Mouse (Mus musculus): ENCODE data around the gene Stxbp3. TPM values are rescaled to one million over a fixed set of nuclear protein-coding genes. Genes with fewer than 3 reads are reported as not detected.

Gene Stxbp3
- polyA plus RNA-seq, 1 experiment = 14.2 TPM

DNA sequence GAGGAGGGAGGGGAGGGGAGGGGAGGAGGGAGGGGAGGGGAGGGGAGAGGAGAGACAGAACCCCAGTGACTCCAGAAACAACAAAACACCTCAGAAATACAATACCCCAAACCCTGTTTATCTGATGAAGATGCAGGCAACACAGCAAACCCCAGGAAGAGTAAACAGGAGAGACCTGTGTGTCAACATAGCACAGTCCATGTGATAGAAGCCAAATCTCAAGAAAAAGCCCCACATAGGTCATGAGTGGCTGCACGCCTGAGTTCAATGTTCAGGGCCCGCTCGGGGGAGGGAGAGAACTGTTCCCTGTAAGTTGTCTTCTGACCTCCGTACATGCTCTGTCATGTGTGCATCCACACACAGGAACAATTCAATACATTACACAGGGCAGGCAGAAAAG lies 43.9 kb downstream of the Stxbp3 start:
- no peak for DNase-seq (ENCODE audit: low read depth)

DNA sequence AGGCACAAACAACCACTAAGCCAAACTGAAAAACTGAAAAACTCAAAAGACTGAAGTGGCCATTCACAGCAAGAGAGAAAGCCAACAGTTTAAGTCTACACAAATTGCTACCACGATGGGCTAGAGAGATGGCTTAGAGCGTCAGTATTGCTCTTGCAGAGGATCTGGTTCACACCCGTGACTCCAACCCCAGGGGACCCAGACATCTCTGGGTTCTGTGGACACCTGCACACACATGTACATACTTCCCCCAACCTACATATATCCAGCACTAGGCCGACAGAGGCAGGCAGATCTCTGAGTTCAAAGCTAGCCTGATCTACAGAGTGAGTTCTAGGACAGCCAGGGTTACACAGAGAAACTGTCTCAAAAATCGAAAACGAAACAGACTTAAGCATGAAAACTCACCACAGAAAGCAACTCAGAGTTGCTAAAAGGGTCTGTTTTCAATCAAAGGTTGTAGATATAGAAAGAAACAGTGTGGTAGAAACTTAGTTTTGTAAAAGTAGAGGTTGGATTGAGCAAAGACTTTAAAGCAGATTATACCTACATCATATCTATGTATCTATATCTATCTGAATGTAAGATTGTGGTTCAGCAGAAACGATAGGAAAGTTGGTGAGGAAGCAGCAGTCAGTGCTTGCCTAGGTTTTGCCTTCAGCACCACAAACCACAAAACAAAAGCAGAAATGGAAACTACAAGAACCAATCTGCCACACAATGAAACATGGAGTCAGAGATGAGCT lies 44.6 kb downstream of the Stxbp3 start:
- DNase-seq (ENCODE audit: low read depth) = no peak

DNA sequence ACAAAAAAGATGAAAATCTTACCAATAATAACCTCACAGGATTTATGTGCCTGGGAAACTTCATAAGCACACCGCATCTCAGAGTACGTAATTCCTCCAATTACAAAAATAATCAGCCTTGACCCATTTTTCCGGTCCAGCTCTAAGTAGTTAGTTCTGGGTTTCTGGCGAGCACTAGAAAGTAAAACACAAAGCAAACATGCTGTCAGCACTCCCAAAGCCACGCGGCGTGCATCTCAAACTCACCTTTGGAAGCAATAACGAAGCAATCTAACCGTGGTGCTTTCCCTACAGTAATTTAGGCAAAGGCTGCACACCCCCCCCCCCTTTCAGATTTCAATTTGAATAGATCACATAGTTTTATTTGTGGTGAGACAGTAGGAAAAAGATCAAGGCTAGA lies 45.5 kb downstream of the Stxbp3 start:
- DNase-seq (ENCODE audit: low read depth) = no peak

DNA sequence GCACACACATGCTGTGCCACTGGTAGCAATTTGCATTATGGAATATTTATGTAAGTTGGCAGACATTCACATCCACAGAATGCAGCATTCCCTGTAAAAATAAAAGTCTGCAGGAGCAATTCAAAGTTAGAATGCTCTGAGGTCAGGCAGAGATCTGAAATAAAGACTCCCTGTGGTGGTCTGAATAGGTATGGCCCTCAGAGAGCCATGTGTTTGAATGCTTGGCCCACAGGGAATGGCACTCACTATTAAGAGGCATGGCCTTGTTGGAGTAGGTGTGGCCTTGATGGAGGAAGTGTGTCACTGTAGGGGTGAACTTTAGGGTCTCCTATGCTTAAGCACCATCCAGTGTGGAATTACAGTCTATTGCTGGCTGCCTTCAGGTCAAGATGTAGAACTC lies 47.9 kb downstream of the Stxbp3 start:
- DNase-seq (ENCODE audit: low read depth) = no peak

DNA sequence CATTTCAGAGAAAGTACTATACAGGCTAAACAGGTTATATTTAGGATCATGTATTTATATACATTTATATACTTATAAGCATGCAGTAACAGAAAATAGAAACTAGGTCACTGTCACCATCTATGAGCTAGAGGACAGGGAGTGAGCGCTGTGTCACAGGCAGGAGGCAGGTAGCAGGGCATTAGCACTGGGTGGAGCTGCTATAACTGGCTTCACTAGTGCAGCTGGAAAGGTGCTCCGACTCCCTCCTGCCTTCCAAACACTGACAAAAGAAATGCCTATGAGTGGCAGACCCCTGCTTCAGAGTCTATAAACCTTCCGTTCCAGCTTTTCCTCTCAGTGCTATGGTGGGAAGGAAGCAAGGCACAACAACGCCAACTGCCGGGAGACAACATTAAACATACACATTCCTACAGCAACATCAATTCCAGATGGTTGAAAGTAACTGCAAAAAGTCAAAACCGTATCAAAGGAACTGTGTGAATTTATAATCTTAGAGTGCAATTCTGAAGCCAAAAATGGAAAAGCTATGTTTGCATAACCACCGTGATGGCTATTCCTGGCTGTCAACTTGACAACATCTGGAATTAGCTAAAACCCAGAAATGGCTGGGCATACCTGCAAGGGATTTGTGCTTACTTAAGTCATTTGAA lies 49.1 kb downstream of the Stxbp3 start:
- DNase-seq (ENCODE audit: low read depth) = no peak

DNA sequence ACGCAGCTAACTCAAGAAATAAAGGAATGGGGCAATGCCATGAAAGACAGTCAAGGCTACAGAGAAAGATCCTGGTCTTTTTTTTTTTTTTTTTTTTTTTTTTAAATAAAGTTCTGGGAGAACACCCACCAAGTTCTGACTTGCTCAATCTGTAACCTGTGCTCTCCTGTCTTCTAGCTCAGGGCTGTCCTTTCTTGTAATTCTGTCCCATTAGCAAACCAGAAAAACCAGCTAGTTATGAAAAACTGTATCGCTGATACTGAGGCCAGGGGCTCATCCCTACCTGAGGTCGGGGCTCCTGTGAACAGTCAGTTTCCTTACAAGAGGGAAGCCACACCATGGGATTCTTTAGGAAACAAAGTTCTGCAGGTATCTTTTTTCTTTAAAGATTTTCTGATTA lies 49.8 kb downstream of the Stxbp3 start:
- peak; percentile 77 for DNase-seq (ENCODE audit: low read depth)

DNA sequence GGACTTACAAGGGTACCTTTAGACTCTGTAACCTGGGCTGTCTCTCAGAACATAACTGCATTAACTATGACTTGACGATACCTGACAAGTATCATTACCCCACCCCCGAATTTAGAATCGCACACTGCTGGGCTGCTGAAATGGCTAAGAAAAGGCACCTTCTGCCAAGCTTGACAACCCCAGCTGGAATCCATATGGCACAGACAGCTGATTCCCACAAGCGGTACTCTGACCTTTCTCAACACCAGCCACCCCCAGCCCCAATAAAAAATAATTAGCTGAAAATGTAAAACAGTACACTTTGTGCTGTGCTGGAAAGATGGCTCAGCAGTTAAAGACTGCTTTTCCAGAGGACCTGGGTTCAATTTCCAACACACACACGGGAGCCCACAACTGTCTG lies 51.0 kb downstream of the Stxbp3 start:
- no peak for DNase-seq (ENCODE audit: low read depth)

DNA sequence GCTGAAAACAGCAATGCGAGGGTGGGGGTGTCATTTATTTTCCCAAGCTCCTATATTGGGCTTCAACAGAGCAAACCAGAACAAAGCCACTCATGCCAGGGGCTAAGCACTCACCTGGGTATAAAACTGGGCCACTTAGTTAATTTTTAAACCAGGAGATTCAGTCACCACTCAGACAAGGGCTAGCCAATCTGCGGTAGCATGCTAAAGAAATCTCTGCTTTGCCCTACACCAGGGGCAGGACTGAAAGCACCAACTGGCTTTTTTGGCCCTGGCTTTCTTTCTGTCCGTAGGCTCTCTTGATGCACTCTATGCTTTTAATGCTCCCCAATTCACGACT lies 51.9 kb downstream of the Stxbp3 start:
- DNase-seq (ENCODE audit: low read depth) = no peak

DNA sequence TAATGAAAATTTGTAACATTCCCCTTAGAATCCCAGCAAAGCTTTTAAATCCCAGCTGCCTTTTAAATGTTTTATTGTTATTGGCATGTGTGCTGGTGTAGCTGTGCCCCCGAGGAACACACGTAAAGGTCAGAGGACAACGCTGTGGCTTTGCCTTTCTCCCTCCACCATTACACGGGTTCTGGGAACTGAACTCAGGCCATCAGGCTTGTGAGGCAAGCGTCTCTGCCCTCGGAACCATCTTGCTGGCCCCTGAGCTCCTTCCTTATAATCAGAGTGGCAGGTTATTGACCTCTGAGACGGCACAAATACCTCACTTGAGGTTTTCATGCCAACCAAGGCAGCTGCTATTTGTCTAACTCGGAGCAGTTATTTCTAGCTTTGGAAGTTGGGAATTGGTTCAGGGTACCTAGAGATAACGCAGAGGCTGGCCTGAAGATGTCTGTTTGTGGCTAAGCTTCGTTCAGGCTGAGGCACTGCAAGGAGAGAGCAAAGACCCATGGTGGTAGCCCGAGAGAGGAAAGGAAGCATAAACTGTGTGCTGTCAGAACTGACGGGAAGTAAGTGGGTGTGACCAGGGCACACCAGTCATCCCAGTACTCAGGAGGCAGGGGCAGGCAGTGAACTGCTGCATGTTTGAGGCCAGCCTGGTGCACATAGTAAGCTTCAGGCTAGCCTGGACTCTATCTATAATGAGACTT lies 52.4 kb downstream of the Stxbp3 start:
- DNase-seq (ENCODE audit: low read depth) = no peak

DNA sequence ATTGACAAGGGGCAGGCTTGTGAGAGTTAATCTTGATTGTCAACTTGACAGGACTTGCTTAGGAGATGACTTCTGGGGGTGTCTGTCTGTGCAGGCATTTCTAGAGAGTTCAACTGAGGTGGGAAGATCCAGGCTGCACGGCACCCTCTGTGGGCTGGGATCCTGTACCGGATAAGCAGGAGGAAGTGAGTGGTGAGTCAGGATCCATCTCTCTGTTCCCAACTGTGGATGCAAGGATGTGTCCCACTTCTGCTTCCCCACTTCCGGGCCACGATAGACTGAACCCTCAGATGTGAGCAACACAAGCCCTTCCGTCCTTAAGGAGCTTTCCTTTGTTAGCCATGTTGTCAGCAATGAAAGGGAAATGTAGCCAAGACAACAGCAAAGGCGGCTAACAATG lies 53.8 kb downstream of the Stxbp3 start:
- no peak for DNase-seq (ENCODE audit: low read depth)

DNA sequence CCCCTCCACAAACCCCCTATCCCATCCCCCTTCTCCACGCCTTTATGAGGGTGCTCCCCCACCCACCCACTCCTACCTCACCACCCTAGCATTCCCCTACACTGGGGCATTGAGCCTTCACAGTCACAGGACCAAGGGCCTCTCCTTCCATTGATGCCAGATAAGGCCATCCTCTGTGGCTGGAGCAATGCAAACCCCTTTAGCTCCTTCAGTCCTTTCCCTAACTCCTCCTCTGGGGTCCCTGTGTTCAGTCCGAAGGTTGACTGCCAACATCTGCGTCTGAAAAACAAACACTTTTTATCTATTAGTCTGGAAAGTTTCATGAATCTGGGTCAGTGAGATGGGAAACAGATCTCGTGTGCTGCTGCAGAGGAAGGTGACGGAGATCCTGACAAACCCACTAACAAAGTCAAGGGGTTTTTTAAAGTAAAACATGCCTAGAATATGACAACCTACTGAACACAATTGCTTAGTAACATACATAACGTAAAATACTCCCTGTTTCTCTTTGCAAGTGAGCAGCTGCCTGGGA lies 57.9 kb downstream of the Stxbp3 start:
- no peak for DNase-seq (ENCODE audit: low read depth)

DNA sequence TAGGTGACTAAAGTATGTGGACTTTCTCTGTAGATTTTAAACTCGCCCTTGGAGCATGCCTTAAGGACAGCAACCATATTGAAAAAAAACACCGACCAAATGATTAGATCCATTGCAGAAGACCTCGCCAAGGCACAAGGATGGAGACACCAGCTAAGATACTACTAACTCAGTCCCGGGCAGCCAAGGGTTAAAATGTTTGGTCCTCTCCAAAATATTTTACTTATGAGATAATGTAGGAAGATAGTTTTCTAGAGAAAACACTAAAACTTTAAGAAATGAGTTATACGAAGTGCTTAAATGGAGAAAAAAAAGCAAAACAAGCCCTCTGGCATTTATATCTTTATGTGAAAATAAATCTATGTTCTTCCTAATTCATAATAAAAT lies 58.4 kb downstream of the Stxbp3 start:
- no peak for DNase-seq (ENCODE audit: low read depth)

DNA sequence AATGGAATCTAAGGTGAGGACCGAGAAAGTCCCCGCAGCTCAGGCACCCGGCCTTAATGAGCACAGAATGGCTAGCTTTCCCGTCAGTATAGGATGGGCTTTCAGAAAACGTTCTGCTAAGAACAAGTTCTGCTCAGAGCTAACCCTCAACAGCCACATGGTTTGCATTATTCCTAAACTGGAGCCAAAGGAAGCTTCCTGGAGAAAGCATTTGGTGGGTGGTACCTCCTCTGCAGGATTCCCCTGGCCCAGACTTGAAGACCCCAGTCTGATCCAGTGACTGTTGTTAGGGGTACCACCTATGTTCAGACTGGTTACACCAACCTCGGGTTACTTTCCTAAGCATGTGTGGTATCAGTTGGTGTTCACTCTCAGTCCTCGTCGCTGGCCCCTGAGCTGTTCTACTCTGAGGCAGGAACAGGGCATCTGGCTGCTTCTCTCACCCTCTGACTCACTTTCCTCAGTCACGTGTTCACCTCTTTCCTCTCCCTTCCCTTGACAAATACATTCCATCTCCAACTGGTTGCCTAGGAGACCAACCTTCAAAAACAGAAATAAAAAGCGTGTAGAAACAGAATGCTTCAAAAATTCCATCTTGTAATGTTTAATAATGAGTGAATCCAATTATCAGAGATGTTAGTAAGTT lies 59.0 kb downstream of the Stxbp3 start:
- DNase-seq (ENCODE audit: low read depth) = no peak

DNA sequence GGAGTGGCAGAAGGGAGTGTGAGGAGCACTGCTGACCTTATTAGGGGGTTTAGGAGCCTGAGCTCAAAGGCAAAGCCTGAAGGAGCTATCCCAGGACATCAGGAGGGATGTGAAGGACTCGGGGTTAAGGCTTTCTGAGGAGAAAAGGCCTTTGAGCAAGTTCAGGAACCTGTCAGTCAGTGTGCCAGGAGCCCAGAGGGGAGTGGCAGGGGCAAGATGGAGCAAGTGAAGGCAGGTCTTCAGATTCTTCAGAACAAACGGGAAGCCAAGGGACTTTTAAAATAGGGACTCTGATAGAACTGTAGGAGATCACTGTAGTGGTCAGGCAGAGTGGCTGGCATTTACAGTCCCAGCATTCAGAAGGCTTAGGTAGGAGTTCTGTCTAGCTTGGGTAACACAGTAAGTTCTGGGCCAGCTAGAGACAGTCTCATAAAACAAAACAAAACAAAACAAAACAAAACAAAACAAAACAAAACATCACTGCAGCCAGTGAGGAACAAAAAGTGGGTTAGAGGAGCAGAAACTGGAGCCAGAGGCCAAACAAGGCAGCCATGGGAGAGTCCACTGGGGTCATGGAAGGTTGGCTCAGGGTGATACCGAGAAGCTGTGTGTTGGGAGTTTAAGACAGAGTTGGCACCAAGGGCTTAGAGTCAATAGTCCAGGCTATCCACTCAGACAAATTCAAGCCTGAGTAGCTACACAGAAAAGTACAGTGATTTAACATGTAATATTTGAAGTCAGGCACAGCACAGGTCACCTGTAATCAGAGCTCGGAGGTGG lies 61.4 kb downstream of the Stxbp3 start:
- DNase-seq (ENCODE audit: low read depth) = no peak

DNA sequence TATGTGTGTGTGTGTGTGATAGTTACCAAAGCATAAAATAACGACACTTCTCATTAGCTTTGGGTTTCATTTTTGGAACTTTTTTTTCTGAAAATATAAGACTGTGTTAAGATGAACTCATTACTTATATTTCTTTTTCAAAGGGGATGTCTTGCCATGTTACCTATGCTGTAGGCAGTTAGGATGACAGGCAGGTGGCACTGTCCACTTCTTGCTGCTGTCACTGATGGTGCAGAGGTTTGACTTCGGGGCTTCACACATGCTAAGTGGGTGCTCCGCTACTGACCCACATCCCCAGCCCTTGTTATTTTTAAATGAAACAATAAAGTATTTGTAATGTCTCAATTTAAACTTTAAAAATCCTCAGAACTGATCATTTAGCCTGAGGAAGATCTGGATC lies 67.5 kb downstream of the Stxbp3 start:
- DNase-seq (ENCODE audit: low read depth) = no peak

DNA sequence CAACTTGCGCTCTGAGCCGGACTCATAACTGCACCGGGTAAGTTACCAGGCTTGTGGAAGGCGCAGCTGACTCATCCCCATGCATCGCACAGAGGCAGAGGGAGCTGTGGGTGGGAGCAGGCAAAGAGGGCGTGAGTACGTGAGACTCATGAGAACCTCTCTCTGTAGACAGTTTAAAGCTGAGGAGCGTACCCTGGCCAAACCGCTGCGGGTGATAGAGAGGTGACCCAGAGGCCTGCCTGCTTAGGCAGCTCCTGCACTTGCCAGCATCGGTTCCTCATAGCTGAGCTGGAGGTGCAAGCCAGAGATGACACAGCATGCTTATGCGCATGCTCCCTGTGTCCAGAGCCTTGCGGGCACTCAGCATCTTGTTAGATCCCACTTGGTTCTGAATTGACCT lies 68.1 kb downstream of the Stxbp3 start:
- no peak for DNase-seq (ENCODE audit: low read depth)

DNA sequence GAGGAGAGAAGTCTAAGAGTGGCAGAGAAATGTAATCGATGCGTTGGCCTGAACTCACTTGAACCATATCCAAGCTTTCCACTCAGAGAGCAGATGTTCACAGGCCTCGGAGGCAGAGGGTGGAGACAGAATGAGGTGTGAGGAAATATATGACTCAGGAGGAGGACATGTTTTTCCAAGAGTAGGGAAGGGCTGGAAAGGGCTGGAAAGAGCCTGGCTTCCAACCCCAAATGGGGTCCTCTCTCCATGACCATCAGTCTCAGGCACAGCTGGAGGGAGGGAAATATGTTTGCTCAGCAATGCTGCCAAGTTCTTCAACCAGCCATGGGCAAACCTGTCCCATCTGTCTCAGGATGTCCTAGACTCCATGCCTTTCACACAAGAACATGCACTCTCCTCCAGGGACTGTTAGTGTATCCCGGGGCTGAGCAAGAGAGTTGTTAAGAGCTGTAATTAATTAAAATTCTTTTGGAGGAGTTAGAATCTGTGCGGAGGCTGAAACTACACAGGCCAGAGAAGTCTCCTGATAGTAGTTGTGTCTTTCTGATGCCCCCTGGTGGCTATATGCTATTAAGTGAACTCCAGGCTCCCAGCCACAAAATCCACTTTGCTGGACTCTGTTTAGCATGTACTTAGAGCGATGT lies 69.5 kb downstream of the Stxbp3 start:
- DNase-seq (ENCODE audit: low read depth) = peak; percentile 94

DNA sequence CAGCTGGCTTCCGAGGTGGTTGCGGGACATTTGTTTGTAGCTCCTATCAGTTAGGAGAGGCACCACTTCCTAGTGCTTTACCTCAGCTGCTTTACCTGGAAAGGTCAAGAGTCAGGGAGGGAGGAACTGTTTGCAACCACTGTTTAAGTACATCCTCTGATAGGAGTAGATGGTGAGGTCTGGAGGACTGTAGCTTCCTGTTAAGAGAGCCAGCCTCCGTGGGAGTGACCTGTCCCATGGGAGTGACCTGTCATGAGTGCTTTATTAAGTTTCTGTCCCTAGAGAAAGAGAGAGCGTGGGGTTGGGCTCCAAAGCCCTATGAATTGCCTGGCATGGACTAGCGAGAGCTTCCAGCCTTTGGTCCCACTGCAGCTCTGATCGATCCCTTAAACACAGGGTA lies 70.8 kb downstream of the Stxbp3 start:
- no peak for DNase-seq (ENCODE audit: low read depth)

DNA sequence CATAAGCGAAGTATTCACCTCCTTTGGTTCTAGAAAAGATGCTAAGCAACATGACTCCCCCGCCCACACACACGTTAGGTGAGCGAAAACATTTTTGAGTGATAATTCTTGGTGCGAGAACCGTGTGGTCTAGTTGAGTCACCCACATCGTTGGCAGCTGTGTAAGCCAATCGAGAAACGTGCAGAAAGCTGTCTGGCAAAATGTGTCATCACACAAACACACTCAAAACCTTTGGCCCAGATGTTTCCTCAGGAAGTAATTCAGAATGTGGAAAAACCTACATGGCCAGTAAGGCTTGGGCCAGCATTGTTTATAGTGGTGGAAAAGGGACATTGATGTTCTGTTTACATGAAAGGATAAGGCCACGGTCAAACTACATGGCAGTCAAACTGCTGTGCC lies 72.9 kb downstream of the Stxbp3 start:
- no peak for DNase-seq (ENCODE audit: low read depth)

DNA sequence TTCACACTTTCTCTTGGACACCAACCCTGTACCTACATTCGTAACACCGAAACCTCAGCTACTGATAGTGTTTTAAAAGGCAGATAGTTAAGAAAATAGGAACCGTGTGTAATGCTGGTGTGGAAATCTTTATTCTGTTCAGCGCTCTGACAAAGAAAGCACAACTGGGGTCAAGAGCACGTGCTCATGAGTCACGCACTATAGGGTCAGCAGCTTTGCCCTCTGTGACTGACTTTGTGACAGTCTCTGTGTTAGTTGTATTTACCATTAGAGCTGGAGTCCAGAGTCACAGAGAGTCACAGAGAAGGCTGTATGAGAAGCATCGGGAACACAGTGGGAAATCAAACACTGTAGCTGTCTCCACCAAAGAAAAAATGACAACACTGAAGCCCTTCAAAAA lies 73.4 kb downstream of the Stxbp3 start:
- DNase-seq (ENCODE audit: low read depth) = no peak

DNA sequence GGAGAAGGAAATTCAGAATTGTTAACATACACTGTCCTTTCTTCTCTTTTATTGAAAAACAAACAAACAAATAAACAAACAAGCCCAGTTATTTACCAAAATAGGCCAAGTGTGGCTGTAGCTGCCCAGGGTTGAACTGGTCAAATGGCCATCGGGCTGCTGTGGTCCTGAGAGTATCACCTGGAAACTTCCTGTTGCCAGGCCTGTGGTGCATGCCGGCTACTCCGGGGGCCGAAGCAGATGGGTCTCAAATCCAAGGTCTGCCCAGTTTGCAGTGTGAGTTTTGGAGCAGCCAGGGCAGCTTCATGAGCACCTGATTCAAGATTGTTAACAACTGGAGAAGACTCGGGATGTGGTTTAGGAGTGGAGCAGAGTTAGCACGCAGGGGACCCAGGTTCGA lies 74.8 kb downstream of the Stxbp3 start:
- no peak for DNase-seq (ENCODE audit: low read depth)

Data from gonadal fat pad, adult 2 months (tissue).